Mouse (Mus musculus): ENCODE measurements around the gene Slc22a7. TPM values are rescaled to one million over a fixed set of nuclear protein-coding genes. Genes with fewer than 3 reads are reported as not detected.

The Slc22a7 gene
- polyA plus RNA-seq (2012; fragmentation: generic; extraction: Trizol), result not detected

- H3K79me2 ChIP-seq (ENCODE audit: control insufficient read depth, insufficient read depth), result no peaks in the 10 kb centered on the region
- TF ChIP-seq POLR2A (IDR thresholded peaks at IDR 0.05; ENCODE audit: insufficient read length, low read depth), result no peak
- no peak for TF ChIP-seq USF1 (IDR thresholded peaks at IDR 0.05; ENCODE audit: low read depth)
- TF ChIP-seq REST (IDR thresholded peaks at IDR 0.05; ENCODE audit: insufficient read depth, insufficient read length), result no peak
- no peak for TF ChIP-seq TCF12 (IDR thresholded peaks at IDR 0.05; ENCODE audit: insufficient read depth, poor library complexity, severe bottlenecking)
- no peak for TF ChIP-seq TCF3 (IDR thresholded peaks at IDR 0.05; ENCODE audit: insufficient read length, low read depth)
- no peak for TF ChIP-seq POLR2AphosphoS2 (IDR thresholded peaks at IDR 0.05; ENCODE audit: insufficient read length, low read depth)
- TF ChIP-seq SRF (IDR thresholded peaks at IDR 0.05; ENCODE audit: control insufficient read depth, insufficient read length, low read depth), result no peak
- no peak for TF ChIP-seq MAX (IDR thresholded peaks at IDR 0.05; ENCODE audit: low read depth)
- TF ChIP-seq MYOG (IDR thresholded peaks at IDR 0.05; ENCODE audit: control insufficient read depth in 1 of 3, insufficient read depth in 1 of 3, insufficient read length in 2 of 3, low read depth in 2 of 3), result no peak
- no peak for TF ChIP-seq MYOD1 (IDR thresholded peaks at IDR 0.05; ENCODE audit: control insufficient read depth in 1 of 3, insufficient read length in 2 of 3, low read depth in 2 of 3)
- TF ChIP-seq CEBPB (IDR thresholded peaks at IDR 0.05; ENCODE audit: insufficient read depth, poor library complexity, severe bottlenecking), result no peak
- TF ChIP-seq E2F4 (IDR thresholded peaks at IDR 0.05; ENCODE audit: insufficient read depth), result no peak
- peaks cover 51% of the 10 kb centered on the region for H3K27me3 ChIP-seq (ENCODE audit: control insufficient read depth, insufficient read depth, insufficient read length)
- no peak within 1 kb of the TSS for H3K4me2 ChIP-seq (ENCODE audit: low read depth)
- H3K4me3 ChIP-seq, result no peak within 1 kb of the TSS
- H3ac ChIP-seq (ENCODE audit: control insufficient read depth, insufficient read length), result no peak within 1 kb of the TSS
- no peaks in the 10 kb centered on the region for H3K36me3 ChIP-seq (ENCODE audit: control insufficient read depth, insufficient read depth)
Observed at GRCm38 (mm10) chr17:46438298-46438873, at the start of gene Slc22a7. TSS of gene Slc22a7 (minus strand) at chr17:46438457.

GRCm38 (mm10) chr17:46487431-46487830 lies 49.2 kb upstream of the Slc22a7 start, which contains the start of gene Ttbk1:
TSS of gene Ttbk1 (minus strand) at chr17:46487675.
- Histone ChIP-seq H3K27me3 (ENCODE audit: control insufficient read depth, insufficient read depth, insufficient read length) (peaks cover 77% of the 10 kb centered on the region), H3K79me2 (ENCODE audit: control insufficient read depth, insufficient read depth) (no peaks in the 10 kb centered on the region), H3K36me3 (ENCODE audit: control insufficient read depth, insufficient read depth) (no peaks in the 10 kb centered on the region), H3ac (ENCODE audit: control insufficient read depth, insufficient read length) (no peak within 1 kb of the TSS), H3K4me2 (ENCODE audit: low read depth) (no peak within 1 kb of the TSS), H3K4me3 (no peak within 1 kb of the TSS)
- no peak for TF ChIP-seq POLR2A (IDR thresholded peaks at IDR 0.05; ENCODE audit: insufficient read length, low read depth)
- TF ChIP-seq REST (IDR thresholded peaks at IDR 0.05; ENCODE audit: insufficient read depth, insufficient read length), result no peak
- no peak for TF ChIP-seq TCF3 (IDR thresholded peaks at IDR 0.05; ENCODE audit: insufficient read length, low read depth)

GRCm38 (mm10) chr17:46486995-46487394 lies 48.7 kb upstream of the Slc22a7 start:
- Histone ChIP-seq H3K36me3 (ENCODE audit: control insufficient read depth, insufficient read depth) (no peaks in the 10 kb centered on the region), H3K4me3 (no peak overlapping the region), H3K4me2 (ENCODE audit: low read depth) (no peak overlapping the region), H3K79me2 (ENCODE audit: control insufficient read depth, insufficient read depth) (no peaks in the 10 kb centered on the region), H3K27me3 (ENCODE audit: control insufficient read depth, insufficient read depth, insufficient read length) (peaks cover 75% of the 10 kb centered on the region), H3ac (ENCODE audit: control insufficient read depth, insufficient read length) (no peak overlapping the region)
- TF ChIP-seq MYOG (IDR thresholded peaks at IDR 0.05; ENCODE audit: control insufficient read depth in 1 of 3, insufficient read depth in 1 of 3, insufficient read length in 2 of 3, low read depth in 2 of 3) (no peak), MAX (IDR thresholded peaks at IDR 0.05; ENCODE audit: low read depth) (no peak), CEBPB (IDR thresholded peaks at IDR 0.05; ENCODE audit: insufficient read depth, poor library complexity, severe bottlenecking) (no peak), TCF3 (IDR thresholded peaks at IDR 0.05; ENCODE audit: insufficient read length, low read depth) (no peak), MYOD1 (IDR thresholded peaks at IDR 0.05; ENCODE audit: control insufficient read depth in 1 of 3, insufficient read length in 2 of 3, low read depth in 2 of 3) (no peak), POLR2AphosphoS2 (IDR thresholded peaks at IDR 0.05; ENCODE audit: insufficient read length, low read depth) (no peak), TCF12 (IDR thresholded peaks at IDR 0.05; ENCODE audit: insufficient read depth, poor library complexity, severe bottlenecking) (no peak), REST (IDR thresholded peaks at IDR 0.05; ENCODE audit: insufficient read depth, insufficient read length) (no peak), E2F4 (IDR thresholded peaks at IDR 0.05; ENCODE audit: insufficient read depth) (no peak), SRF (IDR thresholded peaks at IDR 0.05; ENCODE audit: control insufficient read depth, insufficient read length, low read depth) (no peak), POLR2A (IDR thresholded peaks at IDR 0.05; ENCODE audit: insufficient read length, low read depth) (no peak), USF1 (IDR thresholded peaks at IDR 0.05; ENCODE audit: low read depth) (no peak)

GRCm38 (mm10) chr17:46484461-46484875 lies 46.2 kb upstream of the Slc22a7 start:
- H3K36me3 ChIP-seq (ENCODE audit: control insufficient read depth, insufficient read depth), result no peaks in the 10 kb centered on the region
- H3ac ChIP-seq (ENCODE audit: control insufficient read depth, insufficient read length), result no peak overlapping the region
- H3K4me3 ChIP-seq, result no peak overlapping the region
- H3K27me3 ChIP-seq (ENCODE audit: control insufficient read depth, insufficient read depth, insufficient read length), result peaks cover 81% of the 10 kb centered on the region
- H3K4me2 ChIP-seq (ENCODE audit: low read depth), result no peak overlapping the region
- no peaks in the 10 kb centered on the region for H3K79me2 ChIP-seq (ENCODE audit: control insufficient read depth, insufficient read depth)
- TF ChIP-seq E2F4 (IDR thresholded peaks at IDR 0.05; ENCODE audit: insufficient read depth) (no peak), TCF12 (IDR thresholded peaks at IDR 0.05; ENCODE audit: insufficient read depth, poor library complexity, severe bottlenecking) (no peak), REST (IDR thresholded peaks at IDR 0.05; ENCODE audit: insufficient read depth, insufficient read length) (no peak), SRF (IDR thresholded peaks at IDR 0.05; ENCODE audit: control insufficient read depth, insufficient read length, low read depth) (no peak), MYOG (IDR thresholded peaks at IDR 0.05; ENCODE audit: control insufficient read depth in 1 of 3, insufficient read depth in 1 of 3, insufficient read length in 2 of 3, low read depth in 2 of 3) (no peak), POLR2AphosphoS2 (IDR thresholded peaks at IDR 0.05; ENCODE audit: insufficient read length, low read depth) (no peak), MAX (IDR thresholded peaks at IDR 0.05; ENCODE audit: low read depth) (no peak), POLR2A (IDR thresholded peaks at IDR 0.05; ENCODE audit: insufficient read length, low read depth) (no peak), TCF3 (IDR thresholded peaks at IDR 0.05; ENCODE audit: insufficient read length, low read depth) (no peak)

GRCm38 (mm10) chr17:46484021-46484431 lies 45.8 kb upstream of the Slc22a7 start:
- no peak for TF ChIP-seq MAX (IDR thresholded peaks at IDR 0.05; ENCODE audit: low read depth)
- no peak for TF ChIP-seq POLR2A (IDR thresholded peaks at IDR 0.05; ENCODE audit: insufficient read length, low read depth)
- TF ChIP-seq SRF (IDR thresholded peaks at IDR 0.05; ENCODE audit: control insufficient read depth, insufficient read length, low read depth), result no peak
- TF ChIP-seq E2F4 (IDR thresholded peaks at IDR 0.05; ENCODE audit: insufficient read depth), result no peak
- TF ChIP-seq MYOD1 (IDR thresholded peaks at IDR 0.05; ENCODE audit: control insufficient read depth in 1 of 3, insufficient read length in 2 of 3, low read depth in 2 of 3), result no peak
- H3K4me3 ChIP-seq, result no peak overlapping the region
- H3K27me3 ChIP-seq (ENCODE audit: control insufficient read depth, insufficient read depth, insufficient read length), result peaks cover 82% of the 10 kb centered on the region
- no peaks in the 10 kb centered on the region for H3K79me2 ChIP-seq (ENCODE audit: control insufficient read depth, insufficient read depth)
- no peaks in the 10 kb centered on the region for H3K36me3 ChIP-seq (ENCODE audit: control insufficient read depth, insufficient read depth)
- H3K4me2 ChIP-seq (ENCODE audit: low read depth), result no peak overlapping the region
- no peak overlapping the region for H3ac ChIP-seq (ENCODE audit: control insufficient read depth, insufficient read length)

Data from myocyte (in vitro differentiated cells).